Comparison of ENCODE assay signal across 15 mouse cellular contexts in the genomic region with DNA sequence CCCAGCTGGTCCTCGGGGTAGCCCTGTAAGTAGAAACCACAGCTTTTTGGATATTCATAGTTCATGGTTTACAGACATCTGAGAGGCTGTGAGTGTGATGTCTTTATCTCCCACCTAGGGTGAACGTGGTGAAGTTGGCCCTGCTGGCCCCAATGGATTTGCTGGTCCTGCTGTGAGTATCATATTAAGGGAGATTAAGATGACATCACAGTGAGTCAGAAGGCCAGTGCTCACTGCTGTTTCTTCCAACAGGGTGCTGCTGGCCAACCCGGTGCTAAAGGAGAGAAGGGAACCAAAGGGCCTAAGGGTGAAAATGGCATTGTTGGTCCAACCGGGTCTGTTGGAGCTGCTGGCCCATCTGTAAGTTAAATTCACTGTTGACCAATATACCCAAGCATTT.
"Had no signal": no experiment of that assay in that cellular context is flagged by ENCODE, and none has a peak within 500 bp of the region (broad histone marks: within the 10 kb centered on the region; RNA-seq: fewer than 3 reads in every experiment).

No protein-coding gene starts in this region.

- H3K4me1 ChIP-seq: limb, embryonic 12.5 days; liver, embryonic 15.5 days; neural tube, embryonic 15.5 days had no signal

- H3K27me3 ChIP-seq: limb, embryonic 12.5 days; liver, embryonic 15.5 days; midbrain, embryonic 13.5 days; neural tube, embryonic 15.5 days had no signal

- H3K9me3 ChIP-seq: limb, embryonic 12.5 days; liver, embryonic 15.5 days; midbrain, embryonic 13.5 days; neural tube, embryonic 15.5 days had no signal

- DNase-seq: kidney, postnatal 36 days; layer of hippocampus, adult 9-11 months; layer of hippocampus, postnatal 36 days; lung, adult 2 months; lung, postnatal 36 days; right cerebral cortex, adult 18-20 months; right cerebral cortex, postnatal 25 days; thymus, adult 18-20 months; thymus, postnatal 14 days had no signal

- H3K36me3 ChIP-seq: liver, embryonic 15.5 days; midbrain, embryonic 13.5 days; neural tube, embryonic 15.5 days had no signal

- H3K9ac ChIP-seq: limb, embryonic 12.5 days; liver, embryonic 15.5 days; midbrain, embryonic 13.5 days; neural tube, embryonic 15.5 days had no signal

- H3K4me3 ChIP-seq: limb, embryonic 12.5 days; liver, embryonic 15.5 days; midbrain, embryonic 13.5 days; neural tube, embryonic 15.5 days had no signal

- H3K27ac ChIP-seq: kidney, postnatal 0 days; limb, embryonic 12.5 days; liver, embryonic 15.5 days; midbrain, embryonic 13.5 days; neural tube, embryonic 15.5 days had no signal

- H3K4me2 ChIP-seq: limb, embryonic 12.5 days; liver, embryonic 15.5 days; midbrain, embryonic 13.5 days; neural tube, embryonic 15.5 days had no signal

- ATAC-seq: lung, postnatal 0 days; midbrain, embryonic 13.5 days had no signal
